Mouse (Mus musculus): ENCODE data around the gene Lbh.

- peak; percentile 22; the same call in 1 of the 2 replicates for TF ChIP-seq CTCF (IDR thresholded peaks at IDR 0.05; ENCODE audit: low read depth)
- no peak for TF ChIP-seq EP300 (IDR thresholded peaks at IDR 0.05; ENCODE audit: low read depth)
Measured at GRCm38 (mm10) chr17:72906231-72906896, 11.7 kb upstream of the Lbh start.
